ENCODE assay signal across 10 mouse cellular contexts in the genomic region with DNA sequence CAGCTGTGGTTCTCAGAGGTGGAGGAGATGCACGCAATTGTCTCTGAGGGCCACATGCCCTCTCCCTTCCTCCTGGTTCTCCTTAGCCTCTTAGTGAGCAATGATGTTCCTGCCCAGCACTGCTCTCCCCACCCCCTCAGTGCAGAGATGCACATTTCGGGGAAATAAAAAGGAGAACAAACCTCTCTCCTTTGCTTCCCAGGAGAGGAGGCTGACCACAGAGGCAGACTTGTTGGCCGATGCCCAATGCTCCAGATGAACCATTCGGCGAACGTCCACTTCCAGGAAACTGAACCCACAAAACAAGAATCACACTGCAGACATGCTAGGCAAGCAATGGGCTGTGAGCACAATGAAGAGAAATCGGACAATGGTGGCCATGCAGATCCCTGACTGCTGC.
DNase-seq lines count a peak whose midpoint lies in the region; ATAC-seq lines count a peak whose summit lies in the region.
"Had no signal": no experiment of that assay in that cellular context is flagged by ENCODE, and none has a peak within 500 bp of the region (broad histone marks: within the 10 kb centered on the region; RNA-seq: fewer than 3 reads in every experiment).

No protein-coding gene starts in this region.

- DNase-seq in layer of hippocampus, postnatal 10 days (ENCODE audit: low spot score in 2 of 2) = peak; percentile 27 to 28
- no peak for DNase-seq in layer of hippocampus, adult 9-10 months (ENCODE audit: low spot score)
- peak; percentile 87 for DNase-seq in MEL-GATA-1-ER (ENCODE audit: extremely low read depth, low read depth)
- peak; percentile 33 for DNase-seq in gastrocnemius, adult 8-10 months (ENCODE audit: low spot score in 2 of 2)
- DNase-seq in adrenal gland, postnatal 10 days = no peak
- DNase-seq in ovary, postnatal 14 days (ENCODE audit: low spot score) = no peak
- DNase-seq: adrenal gland, postnatal 25 days; kidney, adult 18-20 months; lung, embryonic 14.5 days had no signal

- ATAC-seq in megakaryocyte, adult 5-6 weeks (ENCODE audit: poor library complexity, severe bottlenecking) = peak; percentile 88

Comparison
In these comparisons a context has a peak if more than half of its experiments do, and no peak if none do; other contexts are left out.
1. DNase-seq: peak in layer of hippocampus, postnatal 10 days (2 of 2), MEL-GATA-1-ER (single experiment) and gastrocnemius, adult 8-10 months (2 of 2); none in layer of hippocampus, adult 9-10 months (single experiment), adrenal gland, postnatal 10 days (single experiment) and ovary, postnatal 14 days (single experiment).